Mouse (Mus musculus): ENCODE measurements around the gene Arfgef2. TPM values are rescaled to one million over a fixed set of nuclear protein-coding genes. Genes with fewer than 3 reads are reported as not detected.

Arfgef2 gene
- polyA plus RNA-seq, 1 experiment = 11.6 TPM

- H3K27ac ChIP-seq (ENCODE audit: insufficient read depth, low read depth, low read length) = no peak overlapping the region
- TF ChIP-seq POLR2A (IDR thresholded peaks at IDR 0.05; ENCODE audit: low read depth, low read length) (no peak), CTCF (IDR thresholded peaks at IDR 0.05; ENCODE audit: extremely low read depth, insufficient read length, insufficient replicate concordance, low read depth, low read length) (no peak)
- H3K36me3 ChIP-seq (ENCODE audit: control insufficient read depth, insufficient read depth, low read length) = peaks cover 60% of the 10 kb centered on the region
- H3K27me3 ChIP-seq (ENCODE audit: control insufficient read depth, insufficient read depth, low read length) = no peaks in the 10 kb centered on the region
- no peak overlapping the region for H3K4me3 ChIP-seq (ENCODE audit: low read depth, low read length)
- WGBS = 85% methylated on average over 9 of the region's 9 CpGs
- H3K4me1 ChIP-seq (ENCODE audit: control insufficient read depth, insufficient read depth, insufficient read length, low read length) = no peaks in the 10 kb centered on the region
Measured at GRCm38 (mm10) chr2:166891366-166891880, 86.0 kb downstream of the Arfgef2 start.

GRCm38 (mm10) chr2:166892158-166892680 is 86.8 kb downstream of the Arfgef2 start:
- WGBS = 65% methylated on average over 8 of the region's 8 CpGs
- H3K4me3 ChIP-seq (ENCODE audit: low read depth, low read length) = no peak overlapping the region
- TF ChIP-seq POLR2A (IDR thresholded peaks at IDR 0.05; ENCODE audit: low read depth, low read length) = no peak
- TF ChIP-seq CTCF (IDR thresholded peaks at IDR 0.05; ENCODE audit: extremely low read depth, insufficient read length, insufficient replicate concordance, low read depth, low read length) = no peak
- peaks cover 62% of the 10 kb centered on the region for H3K36me3 ChIP-seq (ENCODE audit: control insufficient read depth, insufficient read depth, low read length)
- no peaks in the 10 kb centered on the region for H3K27me3 ChIP-seq (ENCODE audit: control insufficient read depth, insufficient read depth, low read length)
- H3K27ac ChIP-seq (ENCODE audit: insufficient read depth, low read depth, low read length) = no peak overlapping the region
- no peaks in the 10 kb centered on the region for H3K4me1 ChIP-seq (ENCODE audit: control insufficient read depth, insufficient read depth, insufficient read length, low read length)

GRCm38 (mm10) chr2:166893036-166893435 is 87.6 kb downstream of the Arfgef2 start:
- Histone ChIP-seq H3K4me1 (ENCODE audit: control insufficient read depth, insufficient read depth, insufficient read length, low read length) (no peaks in the 10 kb centered on the region), H3K4me3 (ENCODE audit: low read depth, low read length) (no peak overlapping the region), H3K27ac (ENCODE audit: insufficient read depth, low read depth, low read length) (no peak overlapping the region), H3K36me3 (ENCODE audit: control insufficient read depth, insufficient read depth, low read length) (peaks cover 60% of the 10 kb centered on the region), H3K27me3 (ENCODE audit: control insufficient read depth, insufficient read depth, low read length) (no peaks in the 10 kb centered on the region)
- TF ChIP-seq POLR2A (IDR thresholded peaks at IDR 0.05; ENCODE audit: low read depth, low read length) (no peak), CTCF (IDR thresholded peaks at IDR 0.05; ENCODE audit: extremely low read depth, insufficient read length, insufficient replicate concordance, low read depth, low read length) (no peak)
- 96% methylated on average over 5 of the region's 5 CpGs for WGBS

- WGBS = 87% methylated on average over 13 of the region's 13 CpGs
- Histone ChIP-seq H3K36me3 (ENCODE audit: control insufficient read depth, insufficient read depth, low read length) (peaks cover 41% of the 10 kb centered on the region), H3K27ac (ENCODE audit: insufficient read depth, low read depth, low read length) (no peak overlapping the region), H3K4me1 (ENCODE audit: control insufficient read depth, insufficient read depth, insufficient read length, low read length) (no peaks in the 10 kb centered on the region), H3K4me3 (ENCODE audit: low read depth, low read length) (no peak overlapping the region), H3K27me3 (ENCODE audit: control insufficient read depth, insufficient read depth, low read length) (no peaks in the 10 kb centered on the region)
- TF ChIP-seq POLR2A (IDR thresholded peaks at IDR 0.05; ENCODE audit: low read depth, low read length) = no peak
- no peak for TF ChIP-seq CTCF (IDR thresholded peaks at IDR 0.05; ENCODE audit: extremely low read depth, insufficient read length, insufficient replicate concordance, low read depth, low read length)
Measured at GRCm38 (mm10) chr2:166896368-166896767, 91.0 kb downstream of the Arfgef2 start.

- H3K4me3 ChIP-seq (ENCODE audit: low read depth, low read length) = no peak overlapping the region
- H3K36me3 ChIP-seq (ENCODE audit: control insufficient read depth, insufficient read depth, low read length) = peaks cover 35% of the 10 kb centered on the region
- no peaks in the 10 kb centered on the region for H3K4me1 ChIP-seq (ENCODE audit: control insufficient read depth, insufficient read depth, insufficient read length, low read length)
- no peak for TF ChIP-seq POLR2A (IDR thresholded peaks at IDR 0.05; ENCODE audit: low read depth, low read length)
- no peak for TF ChIP-seq CTCF (IDR thresholded peaks at IDR 0.05; ENCODE audit: extremely low read depth, insufficient read length, insufficient replicate concordance, low read depth, low read length)
- H3K27me3 ChIP-seq (ENCODE audit: control insufficient read depth, insufficient read depth, low read length) = no peaks in the 10 kb centered on the region
- no peak overlapping the region for H3K27ac ChIP-seq (ENCODE audit: insufficient read depth, low read depth, low read length)
- 86% methylated on average over 12 of the region's 12 CpGs for WGBS
Measured at GRCm38 (mm10) chr2:166896974-166897373, 91.6 kb downstream of the Arfgef2 start.

GRCm38 (mm10) chr2:166899161-166899560 is 93.8 kb downstream of the Arfgef2 start:
- Histone ChIP-seq H3K36me3 (ENCODE audit: control insufficient read depth, insufficient read depth, low read length) (peaks cover 19% of the 10 kb centered on the region), H3K4me1 (ENCODE audit: control insufficient read depth, insufficient read depth, insufficient read length, low read length) (no peaks in the 10 kb centered on the region), H3K27ac (ENCODE audit: insufficient read depth, low read depth, low read length) (no peak overlapping the region), H3K4me3 (ENCODE audit: low read depth, low read length) (no peak overlapping the region), H3K27me3 (ENCODE audit: control insufficient read depth, insufficient read depth, low read length) (no peaks in the 10 kb centered on the region)
- WGBS = 89% methylated on average over 2 of the region's 2 CpGs
- no peak for TF ChIP-seq POLR2A (IDR thresholded peaks at IDR 0.05; ENCODE audit: low read depth, low read length)
- no peak for TF ChIP-seq CTCF (IDR thresholded peaks at IDR 0.05; ENCODE audit: extremely low read depth, insufficient read length, insufficient replicate concordance, low read depth, low read length)

- Histone ChIP-seq H3K4me3 (ENCODE audit: low read depth, low read length) (no peak overlapping the region), H3K27me3 (ENCODE audit: control insufficient read depth, insufficient read depth, low read length) (no peaks in the 10 kb centered on the region), H3K36me3 (ENCODE audit: control insufficient read depth, insufficient read depth, low read length) (peaks cover 13% of the 10 kb centered on the region), H3K27ac (ENCODE audit: insufficient read depth, low read depth, low read length) (no peak overlapping the region), H3K4me1 (ENCODE audit: control insufficient read depth, insufficient read depth, insufficient read length, low read length) (no peaks in the 10 kb centered on the region)
- WGBS = 67% methylated on average over 3 of the region's 3 CpGs
- no peak for TF ChIP-seq CTCF (IDR thresholded peaks at IDR 0.05; ENCODE audit: extremely low read depth, insufficient read length, insufficient replicate concordance, low read depth, low read length)
- no peak for TF ChIP-seq POLR2A (IDR thresholded peaks at IDR 0.05; ENCODE audit: low read depth, low read length)
Measured at GRCm38 (mm10) chr2:166899746-166900145, 94.4 kb downstream of the Arfgef2 start.

Measured in small intestine, adult 2 months (tissue).